Mouse (Mus musculus): ENCODE data around the gene Ier2. TPM values are rescaled to one million over a fixed set of nuclear protein-coding genes. Genes with fewer than 3 reads are reported as not detected.
"Not testable (repeated sequence)": the region's sequence is repeated elsewhere in the genome, so short reads cannot be mapped to it uniquely, and the experiment has no call there.

Gene Ier2
- total RNA-seq, 2 experiments from 2014 or later = 9.5 to 12.5 TPM

DNA sequence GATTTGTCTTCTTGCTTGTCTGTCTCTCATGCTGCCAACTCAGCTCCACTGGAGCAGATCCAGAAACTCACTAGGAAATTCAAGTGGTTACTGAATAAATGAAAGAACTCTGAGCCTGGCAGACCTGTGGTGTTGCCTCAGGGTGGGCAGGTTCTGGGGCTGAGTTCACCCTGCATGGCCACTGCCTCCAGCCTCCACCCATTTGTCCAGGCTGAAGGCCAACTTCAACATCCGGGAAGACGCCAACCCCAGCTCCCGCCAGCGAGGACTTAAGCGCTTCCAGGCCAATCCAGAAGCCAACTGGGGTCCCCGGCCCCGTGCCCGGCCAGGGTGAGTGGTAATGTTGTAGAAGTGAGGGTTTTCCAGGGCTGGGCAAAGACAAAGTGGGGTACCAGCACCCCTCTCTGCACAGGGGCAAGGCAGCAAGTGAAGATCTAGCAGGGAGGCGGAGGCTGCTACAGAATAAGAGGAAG, 36.3 kb upstream of the Ier2 start:
- peak in 1 of 2 experiments; percentile 54 for DNase-seq (ENCODE audit: low spot score in 2 of 2)

DNA sequence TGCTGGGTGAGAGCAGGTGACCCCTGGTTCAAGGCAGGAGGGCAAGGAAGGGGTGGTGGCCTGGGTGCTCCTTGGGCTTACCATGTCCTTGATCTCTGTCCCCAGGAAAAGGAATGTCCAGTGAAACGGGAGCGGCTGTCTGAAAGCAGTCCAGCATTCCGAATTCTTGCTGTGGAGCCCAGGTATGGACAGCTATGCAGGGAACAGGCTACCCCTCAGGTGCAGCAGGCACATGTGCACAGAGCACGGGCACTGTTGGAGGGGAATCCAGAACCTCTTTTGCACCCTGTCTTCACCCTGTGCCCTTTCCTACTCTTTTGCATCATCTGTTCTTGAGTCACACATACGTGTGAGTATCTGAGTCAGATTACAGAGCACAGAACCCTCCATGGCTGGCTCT, 35.6 kb upstream of the Ier2 start:
- no peak for DNase-seq (ENCODE audit: low spot score in 2 of 2)

DNA sequence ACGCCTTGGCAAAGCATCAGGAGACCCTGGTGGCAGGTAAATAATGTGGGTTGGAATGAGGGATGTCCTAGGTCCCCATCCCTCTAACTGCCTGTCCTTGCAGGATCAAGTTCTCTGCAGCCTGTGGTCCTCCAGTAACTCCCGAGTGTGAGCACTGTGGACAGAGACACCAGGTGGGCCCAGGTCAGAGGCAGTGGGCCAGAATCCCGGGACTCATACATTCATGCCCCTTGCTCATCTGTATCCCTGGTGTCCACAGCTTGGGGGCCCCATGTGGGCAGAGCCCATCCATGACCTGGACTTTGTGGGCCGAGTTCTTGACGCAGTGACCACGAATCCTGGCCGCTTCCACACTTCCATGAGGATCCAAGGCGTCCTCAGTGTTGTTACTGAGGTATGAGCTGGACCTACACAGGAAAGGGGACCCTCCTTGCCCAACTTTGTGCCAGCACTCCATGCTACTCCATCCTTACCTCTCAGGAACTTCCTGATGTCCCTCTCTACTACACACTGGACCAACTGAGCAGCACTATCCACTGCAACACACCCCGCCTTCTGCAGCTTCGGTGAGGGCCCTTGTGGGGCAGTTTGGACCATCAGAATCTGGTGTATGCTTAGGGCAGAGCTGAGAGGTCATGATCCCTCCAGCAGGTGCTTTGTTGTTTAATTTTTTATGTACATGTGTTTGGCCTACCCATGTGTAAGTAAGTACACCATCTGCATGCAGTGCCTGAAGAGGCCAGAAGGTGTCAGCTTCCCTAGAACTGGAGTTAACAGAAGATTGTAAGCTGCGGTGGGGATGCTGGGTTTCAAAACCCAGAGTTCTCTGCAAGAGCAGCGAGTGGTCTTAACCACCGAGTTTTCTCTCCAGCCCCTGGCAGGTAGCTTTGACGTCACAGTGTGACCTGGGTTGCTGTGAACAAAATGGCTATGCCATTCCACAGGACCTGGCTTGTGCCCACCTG, 34.8 kb upstream of the Ier2 start:
- DNase-seq (ENCODE audit: low spot score in 2 of 2) = peak in 1 of 2 experiments; percentile 52

DNA sequence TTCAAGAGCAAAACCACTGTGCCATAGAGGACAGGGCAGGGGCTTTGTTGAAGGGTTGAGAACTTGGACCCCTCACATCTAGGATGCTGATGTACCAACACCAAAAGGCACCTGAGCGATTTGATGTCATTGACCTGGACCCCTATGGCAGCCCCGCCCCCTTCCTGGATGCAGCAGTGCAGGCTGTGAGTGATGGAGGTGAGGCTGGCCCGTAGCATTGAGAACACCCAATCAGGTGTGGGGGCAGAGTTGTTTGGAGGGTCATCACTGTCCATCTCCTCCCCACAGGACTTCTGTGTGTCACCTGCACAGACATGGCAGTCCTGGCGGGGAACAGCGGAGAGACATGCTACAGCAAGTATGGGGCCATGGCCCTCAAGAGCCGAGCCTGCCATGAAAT, 32.5 kb upstream of the Ier2 start:
- DNase-seq (ENCODE audit: low spot score in 2 of 2) = no peak

DNA sequence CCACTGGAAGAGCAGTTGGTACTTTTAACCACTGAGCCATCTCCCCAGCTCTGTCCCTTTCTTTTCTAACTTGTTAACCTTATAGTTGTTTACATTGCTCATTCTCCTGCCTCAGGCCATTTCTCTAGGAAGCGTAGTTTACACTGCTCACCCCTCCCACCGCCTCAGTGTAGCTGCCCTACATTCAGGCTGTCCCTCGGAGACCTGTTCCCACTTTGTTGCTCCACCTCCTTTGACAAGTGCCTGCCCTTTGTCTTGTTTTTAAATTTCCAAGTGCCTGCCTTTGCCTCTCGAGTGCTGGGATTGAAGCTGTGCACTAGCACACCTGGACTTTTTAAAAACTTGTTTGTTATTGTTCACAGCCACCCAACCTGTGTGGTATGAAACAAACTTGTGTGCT, 30.7 kb upstream of the Ier2 start:
- DNase-seq (ENCODE audit: low spot score in 2 of 2) = no peak

DNA sequence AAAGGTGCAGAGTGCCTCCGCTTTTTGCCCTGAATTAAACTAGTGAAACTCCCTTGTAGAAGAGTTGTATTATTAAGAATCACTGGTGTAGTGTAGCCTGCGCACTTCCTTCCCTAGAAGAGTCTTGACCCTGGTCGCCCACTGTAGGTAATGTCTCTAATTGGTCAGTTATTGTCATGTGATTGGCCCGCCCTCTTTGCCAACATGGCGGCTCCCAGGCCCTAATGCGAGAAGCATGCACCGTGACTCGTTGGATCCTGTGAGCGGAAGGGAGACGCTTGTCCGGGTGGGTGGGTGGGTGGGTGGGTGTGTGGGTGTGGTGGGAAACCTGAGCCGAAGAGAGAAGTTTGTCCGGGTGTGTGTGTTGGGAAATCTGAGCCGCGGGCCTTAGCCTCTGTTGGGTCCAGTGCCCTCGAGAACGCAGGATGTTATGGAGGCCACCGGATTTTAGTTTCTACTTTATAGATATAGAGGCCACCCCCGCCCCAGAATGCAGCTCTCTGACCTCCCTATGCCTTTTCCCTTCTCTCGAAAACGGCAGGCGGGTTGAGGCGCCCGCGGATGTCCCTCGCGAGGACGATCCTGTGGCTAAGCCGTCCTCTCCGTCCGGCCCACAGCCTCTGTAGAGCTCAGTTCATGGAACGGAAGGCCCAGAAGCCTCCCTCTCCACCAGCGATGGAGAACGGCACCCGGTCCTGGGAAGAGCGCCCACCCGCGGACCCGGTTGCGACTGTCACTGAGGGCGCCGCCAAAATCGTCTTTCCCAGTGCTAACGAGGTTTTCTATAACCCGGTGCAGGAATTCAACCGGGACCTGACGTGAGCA, 26.7 kb upstream of the Ier2 start:
- DNase-seq (ENCODE audit: low spot score in 2 of 2) = peak; percentile 89 to 96

DNA sequence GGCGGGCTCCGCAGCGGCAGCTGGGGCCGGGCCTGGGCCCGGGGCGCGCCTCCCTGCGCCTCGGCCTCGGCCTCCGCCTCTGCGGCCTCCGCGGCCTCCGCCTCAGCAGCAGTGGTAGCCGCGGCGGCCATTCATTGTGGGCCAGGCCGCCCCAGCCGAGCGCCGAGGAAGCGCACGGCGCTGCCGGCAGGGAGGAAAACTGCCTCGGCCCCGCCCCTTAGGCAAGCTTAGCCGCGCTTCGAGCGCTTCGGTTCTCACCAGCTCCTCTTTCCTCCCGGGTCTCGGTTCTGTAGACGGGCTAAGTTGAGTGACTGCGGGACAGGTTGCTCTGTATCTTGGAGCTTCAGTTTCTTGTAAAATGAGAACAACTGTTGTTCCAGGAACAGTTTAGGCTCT, 25.1 kb upstream of the Ier2 start, which contains the start of gene Nacc1:
TSS of gene Nacc1 (minus strand) at position 158 of the 396 bp plus-strand sequence.
- DNase-seq (ENCODE audit: low spot score in 2 of 2) = peak; percentile 78 to 86

DNA sequence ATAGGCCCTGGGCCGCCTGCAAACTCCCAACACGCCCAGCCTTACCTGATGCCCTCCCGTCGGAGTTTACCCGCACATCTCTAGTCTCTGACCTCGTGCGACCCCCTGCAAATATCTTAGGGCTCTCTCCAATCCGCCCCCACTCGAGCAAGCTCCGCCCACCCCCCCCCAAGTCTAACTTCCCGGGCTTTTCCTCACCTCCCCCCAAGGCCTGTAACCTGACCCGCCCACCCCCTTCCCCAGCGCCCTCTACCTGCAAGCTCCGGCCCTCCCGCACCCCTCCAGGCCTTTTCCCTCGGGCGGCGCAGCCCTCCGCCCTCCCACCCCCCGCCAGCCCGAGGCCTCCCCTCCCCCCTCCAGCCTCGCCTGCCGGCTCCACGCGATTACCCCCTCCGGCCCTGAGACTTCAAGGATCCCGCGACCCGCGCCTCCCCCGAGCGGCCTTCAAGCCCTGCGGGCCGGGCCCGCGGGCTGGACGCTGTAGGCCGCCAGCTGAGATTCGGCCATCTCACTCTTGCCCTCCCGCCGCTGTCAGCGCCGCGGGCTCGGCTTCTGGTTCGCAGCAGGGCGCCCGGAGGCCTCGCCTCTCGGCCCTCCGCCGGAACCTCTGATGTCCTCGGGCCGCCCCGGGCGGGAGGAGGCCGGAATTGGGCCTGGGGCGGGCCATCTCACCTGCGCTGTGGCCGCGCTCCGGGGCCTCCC, 24.5 kb upstream of the Ier2 start:
- no peak for DNase-seq (ENCODE audit: low spot score in 2 of 2)

DNA sequence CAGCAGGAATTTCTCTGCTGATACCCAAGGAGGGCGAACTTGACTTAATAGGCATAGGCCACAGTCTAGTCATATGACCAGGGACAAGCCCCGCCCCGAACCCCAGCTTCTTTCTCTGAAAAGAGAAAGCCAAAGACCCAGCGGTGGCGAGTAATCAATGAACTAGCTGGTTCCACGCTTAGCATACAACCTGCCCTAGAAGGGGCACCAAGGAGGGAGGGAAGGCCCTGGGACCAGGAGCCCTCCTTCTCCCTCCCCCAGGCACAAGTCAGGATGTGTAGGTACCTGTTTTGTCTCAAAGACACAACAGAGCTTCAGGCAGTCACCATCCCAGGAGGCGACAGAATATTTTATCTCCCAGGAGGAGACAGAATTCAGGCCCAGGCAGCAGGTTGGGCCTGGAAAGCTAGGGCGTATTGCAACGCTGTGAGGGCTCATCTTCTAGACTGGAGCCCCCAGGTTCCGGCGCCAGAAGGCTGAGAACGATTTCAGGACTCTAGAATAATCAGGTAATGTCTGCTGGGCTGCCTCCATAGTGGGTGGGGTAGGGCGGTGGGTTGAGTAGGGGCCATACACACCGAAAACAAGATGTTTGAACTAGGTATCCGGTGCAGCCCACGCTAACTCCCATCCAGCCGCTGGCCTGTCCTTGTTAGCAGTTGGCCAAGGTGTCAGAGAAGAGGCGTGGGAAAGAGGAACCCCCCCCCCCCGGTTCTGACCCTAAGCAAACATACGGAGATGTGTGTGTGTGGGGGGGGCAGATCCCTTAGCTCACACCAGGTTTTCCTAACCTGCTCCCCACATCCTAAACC, 23.7 kb upstream of the Ier2 start, which contains the start of gene Trmt1:
TSS of gene Trmt1 (plus strand) at position 117 of the 812 bp plus-strand sequence.
- DNase-seq (ENCODE audit: low spot score in 2 of 2) = peak in 1 of 2 experiments; percentile 43

DNA sequence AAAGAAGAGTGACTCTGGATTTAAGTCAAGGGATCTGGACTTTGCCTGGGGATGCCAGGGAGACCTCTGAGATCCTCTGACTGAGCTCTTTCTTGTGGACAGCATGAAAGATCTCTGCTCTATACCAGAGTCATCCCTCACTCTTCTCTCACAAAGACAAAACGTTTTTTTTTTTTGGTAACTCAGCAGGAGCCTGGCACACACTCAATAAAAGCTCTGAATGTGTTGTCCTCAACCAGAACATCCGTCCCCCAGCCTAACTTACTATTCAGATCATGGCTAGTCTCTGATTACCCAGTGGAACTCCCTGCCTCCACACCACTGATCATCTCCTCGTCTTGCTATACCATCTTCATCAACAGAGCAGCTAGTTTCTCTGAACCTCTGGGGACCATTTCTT, 21.9 kb upstream of the Ier2 start:
- peak in 1 of 2 experiments; percentile 35 for DNase-seq (ENCODE audit: low spot score in 2 of 2)

DNA sequence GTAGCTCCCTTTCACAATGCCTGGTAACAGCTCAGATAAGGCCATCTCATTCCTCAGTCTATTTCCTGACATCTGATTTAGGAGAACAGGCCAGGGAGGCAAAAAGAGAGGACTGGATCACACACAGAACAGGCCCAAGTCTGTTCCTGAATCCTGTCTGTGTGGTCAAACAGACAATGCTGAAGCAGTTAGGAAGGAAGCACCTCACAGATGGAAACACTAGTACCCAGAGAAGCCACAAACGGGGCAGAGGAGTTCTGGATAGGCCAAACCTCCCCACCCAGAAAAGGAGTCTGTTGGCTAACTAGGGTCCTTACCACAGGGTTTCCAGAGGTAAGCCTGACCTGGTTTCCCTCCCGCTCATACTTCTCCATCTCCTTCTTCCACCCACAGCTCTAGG, 19.6 kb upstream of the Ier2 start:
- DNase-seq (ENCODE audit: low spot score in 2 of 2) = no peak

DNA sequence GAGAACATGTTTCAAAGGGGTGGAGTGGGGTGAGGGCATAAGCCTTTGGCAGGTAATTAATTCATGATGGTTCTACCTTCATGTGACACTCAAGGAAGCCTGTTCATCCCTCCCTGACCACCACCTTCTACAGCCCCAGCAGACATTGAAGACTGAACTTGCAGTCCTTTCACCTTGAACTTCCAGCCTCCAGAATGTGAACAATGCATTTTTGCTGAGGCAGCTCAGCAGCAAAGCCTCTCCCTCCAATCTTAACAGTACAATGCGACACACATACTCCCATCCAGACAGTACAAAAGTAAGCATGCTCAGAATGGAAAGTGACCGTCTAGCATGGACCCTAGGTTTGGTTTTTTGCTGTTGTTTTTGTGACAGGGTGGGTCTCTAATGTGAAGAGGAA, 18.8 kb upstream of the Ier2 start:
- no peak for DNase-seq (ENCODE audit: low spot score in 2 of 2)

DNA sequence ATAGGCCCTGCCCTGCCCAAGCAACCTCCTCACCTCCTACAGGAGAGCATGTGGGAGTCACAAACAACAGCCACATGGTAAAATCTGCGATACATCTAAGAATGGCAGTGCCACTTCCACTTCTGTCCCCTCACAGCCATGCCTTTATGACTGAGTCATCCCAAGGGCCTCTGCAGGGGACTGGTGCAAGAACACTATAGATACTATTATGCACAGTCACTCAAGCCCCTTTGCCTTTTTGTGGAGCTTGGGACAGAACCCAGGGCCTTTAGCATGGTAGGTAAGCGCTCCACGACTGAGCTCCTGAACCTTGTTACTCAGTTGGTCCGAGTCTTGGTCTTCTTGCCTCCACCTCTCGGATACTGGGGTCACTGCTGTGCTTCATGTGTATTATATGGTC, 14.7 kb upstream of the Ier2 start:
- no peak for DNase-seq (ENCODE audit: low spot score in 2 of 2)

DNA sequence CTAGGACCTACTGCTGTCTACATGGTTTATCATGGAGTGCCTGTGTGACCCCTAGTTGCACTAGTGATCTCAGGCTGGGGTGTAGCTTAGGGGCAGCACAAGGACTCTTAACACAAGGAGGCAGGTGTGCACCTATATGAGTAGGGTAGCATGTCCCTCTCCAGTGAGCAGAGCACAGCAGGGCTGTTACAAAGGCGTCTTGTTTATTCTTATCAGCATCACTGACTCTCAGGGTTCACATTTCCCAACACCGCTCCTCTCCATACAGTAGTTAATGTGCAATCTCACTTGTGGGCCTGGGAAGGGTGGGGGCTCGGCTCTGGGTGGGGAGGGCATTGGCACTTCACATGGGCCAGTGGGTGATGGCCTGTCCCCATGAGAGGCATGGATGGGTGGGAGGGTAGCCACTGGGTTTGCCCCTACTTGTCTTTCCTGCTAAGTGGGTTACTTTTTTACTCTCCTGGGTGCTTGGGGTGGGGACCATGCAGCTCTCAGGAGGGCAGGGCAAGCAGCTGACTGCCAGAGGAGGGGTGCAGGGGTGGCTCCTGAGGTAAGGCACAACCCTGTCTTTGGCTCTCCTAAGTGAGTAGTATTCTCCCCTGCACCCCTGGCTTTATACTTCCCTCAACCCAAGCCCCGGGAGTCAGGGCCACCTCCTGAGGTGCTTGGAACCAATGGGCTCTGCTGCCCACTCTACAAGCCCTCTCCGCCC, 7.8 kb upstream of the Ier2 start:
- DNase-seq (ENCODE audit: low spot score in 2 of 2) = not testable (repeated sequence)

DNA sequence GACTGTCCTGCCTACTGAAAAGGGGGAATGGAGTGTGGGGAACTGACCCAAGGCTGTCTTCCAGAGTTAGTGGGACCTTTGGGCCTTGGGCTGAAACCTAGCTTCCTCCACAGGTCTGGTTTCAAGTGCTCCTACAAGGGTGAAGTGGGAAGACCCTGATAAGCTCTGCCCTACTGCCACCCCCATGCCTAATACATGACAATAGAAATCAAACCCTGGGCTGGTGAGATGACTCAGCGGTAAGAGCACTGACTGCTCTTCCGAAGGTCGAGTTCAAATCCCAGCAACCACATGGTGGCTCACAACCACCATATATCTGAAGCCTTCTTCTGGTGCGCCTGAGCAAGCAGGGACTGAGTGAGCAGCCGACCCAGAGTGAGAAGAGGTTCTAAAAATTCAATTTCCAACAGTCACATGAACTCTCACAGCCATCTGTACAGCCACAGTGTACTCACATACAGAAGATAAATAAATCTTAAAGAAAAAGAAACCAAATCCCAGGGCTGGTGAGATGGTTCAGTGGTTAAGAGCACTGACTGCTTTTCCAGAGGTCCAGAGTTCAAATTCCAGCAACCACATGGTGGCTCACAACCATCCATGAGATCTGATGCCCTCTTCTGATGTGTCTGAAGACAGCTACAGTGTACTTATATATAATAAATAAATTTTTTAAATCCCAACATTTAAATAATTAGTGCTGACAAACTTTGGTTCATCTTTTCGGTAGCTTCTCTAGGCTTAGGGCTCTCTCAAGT, 6.3 kb upstream of the Ier2 start:
- no peak for DNase-seq (ENCODE audit: low spot score in 2 of 2)

DNA sequence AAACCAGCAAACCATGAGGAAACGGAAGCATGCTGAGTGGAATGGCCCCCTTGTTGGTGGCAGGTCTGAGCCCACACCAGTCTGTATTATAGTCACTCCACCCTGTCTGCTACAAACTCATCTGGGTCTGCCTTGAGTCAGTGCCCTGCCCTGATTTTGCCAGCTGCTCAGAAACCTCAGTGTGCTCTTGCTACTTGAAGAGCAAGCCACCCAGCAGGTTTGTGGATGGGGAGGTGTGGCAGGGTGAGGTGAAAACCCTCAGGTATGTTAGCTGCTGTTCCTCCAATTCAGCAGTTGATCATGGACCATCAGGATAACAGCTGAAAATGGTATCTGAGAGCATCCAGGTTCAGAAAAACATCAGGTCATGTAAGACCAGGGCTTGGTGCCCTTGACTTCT, 5.4 kb upstream of the Ier2 start:
- DNase-seq (ENCODE audit: low spot score in 2 of 2) = no peak

DNA sequence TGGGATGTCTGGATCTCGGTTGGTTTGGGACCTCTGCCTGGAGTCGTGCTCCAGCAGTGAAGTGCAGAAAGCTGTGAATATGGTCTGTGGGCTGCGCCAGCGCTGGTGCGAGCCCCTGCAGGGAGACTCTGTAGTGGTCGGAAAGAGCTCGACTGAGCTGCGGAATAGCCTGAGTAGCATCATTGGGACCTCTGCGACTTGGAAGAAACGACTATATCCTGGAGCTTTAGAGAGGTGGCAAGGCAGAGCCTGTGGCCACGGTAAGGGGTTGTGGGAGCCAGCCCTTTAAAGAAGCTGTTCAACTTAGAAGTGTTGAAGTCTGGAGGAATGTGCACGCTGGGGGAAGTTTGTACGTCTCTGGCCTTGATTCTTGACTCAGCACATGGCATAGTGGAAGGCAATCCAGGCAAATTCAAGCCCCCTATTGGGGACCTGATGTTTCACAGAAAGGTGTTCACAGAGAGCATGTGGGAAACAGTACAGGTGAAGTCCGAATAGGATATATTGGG, 2.8 kb upstream of the Ier2 start:
- no peak for DNase-seq (ENCODE audit: low spot score in 2 of 2)

DNA sequence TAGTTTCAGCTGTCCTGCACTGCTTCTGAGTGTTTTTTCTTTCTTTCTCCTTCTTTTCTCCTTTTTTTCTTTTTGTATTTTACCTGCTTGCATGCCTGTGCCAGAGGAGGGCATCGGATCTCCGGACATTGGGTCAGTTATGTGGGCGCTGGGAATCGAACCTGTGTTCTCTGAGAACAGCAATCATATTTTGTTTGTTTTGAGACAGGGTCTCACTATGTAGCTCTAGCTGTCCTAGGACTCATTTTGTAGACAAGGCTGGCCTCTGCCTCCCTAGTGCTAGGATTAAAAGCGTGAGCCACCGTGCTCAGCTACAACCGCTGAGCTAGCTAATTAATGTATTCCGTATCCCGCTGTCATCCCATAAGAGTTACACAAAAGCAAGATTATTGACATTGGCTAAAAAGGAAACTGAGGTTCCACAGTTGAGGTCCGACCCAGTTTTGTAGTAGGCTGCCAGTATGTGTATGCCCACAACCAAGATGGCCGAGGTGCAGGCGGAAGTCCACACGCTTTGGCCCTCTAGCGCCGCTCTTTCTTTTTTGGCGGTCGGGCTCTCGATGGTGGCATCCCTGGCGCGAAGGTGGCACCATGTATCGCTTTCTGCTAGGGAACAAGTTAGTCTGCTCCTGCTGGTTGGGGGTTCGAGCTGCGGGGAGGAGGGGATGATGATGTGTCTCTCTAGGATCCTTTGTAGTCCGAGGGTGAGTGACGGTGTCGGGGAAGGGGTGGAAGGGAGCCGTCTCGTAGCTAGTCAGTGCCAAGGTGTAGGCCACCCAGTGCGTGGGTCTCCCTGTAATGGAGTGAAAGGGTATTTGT, 2.1 kb upstream of the Ier2 start:
- DNase-seq (ENCODE audit: low spot score in 2 of 2) = peak; percentile 83 to 89

Data from layer of hippocampus, postnatal 14 days (tissue).